Mouse (Mus musculus) cerebellum, adult 2 months (tissue): Measurements from ENCODE around the gene Fip1l1.

ENCODE experiments used
- CTCF ChIP-seq: fragments of 200-500 bp; IDR thresholded peaks from 2 replicates; pipeline ENCODE4 v1.5.1; 2011; ENCODE audit warnings: low read depth, mild to moderate bottlenecking, control low read depth, low read length, moderate library complexity, borderline replicate concordance; ENCODE audit not compliant: insufficient read depth
- POLR2A ChIP-seq: fragments of 200-500 bp; IDR thresholded peaks from 2 replicates; pipeline ENCODE4 v1.6.1; 2011; ENCODE audit warnings: low read length, control low read depth, borderline replicate concordance; ENCODE audit not compliant: insufficient read depth

DNA sequence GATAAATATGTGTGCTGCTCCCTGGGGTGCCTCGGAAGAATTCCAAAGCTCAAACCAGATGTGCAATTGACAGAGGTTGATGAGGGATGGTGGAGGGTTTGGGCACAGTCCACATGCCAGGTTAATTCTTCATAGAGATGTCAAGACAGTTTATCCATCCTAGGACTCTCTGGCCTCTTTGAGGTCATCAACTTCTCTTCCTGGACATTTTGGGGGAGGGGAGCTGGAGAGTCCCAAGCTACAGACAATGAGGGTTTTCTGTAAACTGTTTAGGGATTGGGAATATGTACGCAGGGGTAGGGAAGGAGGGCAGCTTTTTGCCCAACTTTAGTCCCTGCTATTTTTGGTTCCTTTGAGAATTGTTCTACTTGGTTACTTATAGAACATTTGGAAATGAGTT lies 107.0 kb downstream of the Fip1l1 start:
- TF ChIP-seq CTCF (no peak), POLR2A (no peak)
